In the genomic region with DNA sequence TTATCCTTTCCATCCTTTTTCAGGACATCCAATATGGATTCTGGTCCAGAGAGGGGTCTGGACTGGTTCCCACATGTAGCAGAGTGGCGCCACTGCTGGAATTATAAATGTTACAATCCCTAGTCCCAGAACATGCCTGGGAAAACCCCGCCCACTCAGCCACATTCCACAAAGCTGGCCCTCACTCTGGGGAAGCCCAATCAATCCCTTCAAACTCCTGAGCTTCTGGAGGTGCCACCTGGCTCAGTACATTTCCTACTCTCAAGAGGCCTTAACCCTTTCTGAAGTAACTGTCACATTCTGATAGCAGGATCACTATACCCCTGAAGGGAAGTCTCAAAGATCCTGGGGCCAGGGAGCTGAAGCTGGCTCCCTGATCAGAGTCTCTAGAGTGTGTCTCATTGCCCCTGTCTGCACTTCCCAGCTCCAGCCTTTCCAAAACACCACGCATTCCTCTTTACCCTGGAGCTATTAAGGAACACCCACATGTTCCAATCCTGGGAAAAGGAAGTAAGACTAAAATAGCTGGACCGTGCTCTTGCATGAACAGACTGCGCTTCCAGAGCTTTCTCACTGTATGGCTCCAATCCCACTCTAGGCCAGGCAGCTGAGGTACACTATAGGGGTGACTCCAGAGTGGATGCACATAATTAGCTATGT, we compare ENCODE assay signal across 10 mouse cellular contexts. TPM values are rescaled to one million over a fixed set of nuclear protein-coding genes. Genes with fewer than 3 reads are reported as not detected.
DNase-seq lines count a peak whose midpoint lies in the region; ATAC-seq and TF ChIP-seq lines count a peak whose summit lies in the region.
"Had no signal": no experiment of that assay in that cellular context is flagged by ENCODE, and none has a peak within 500 bp of the region (broad histone marks: within the 10 kb centered on the region; RNA-seq: fewer than 3 reads in every experiment).

No protein-coding gene starts in this region.

- ATAC-seq in neural tube, embryonic 13.5 days (ENCODE audit: low read depth) = no peak
- no peak for ATAC-seq in heart, embryonic 11.5 days (replicated peaks; ENCODE audit: insufficient number of reproducible peaks, low FRiP score, low TSS enrichment)
- no peak for ATAC-seq in forebrain, postnatal 0 days

- peaks cover 18% of the 10 kb centered on the region; the same call in 1 of the 2 replicates for H3K4me1 ChIP-seq in neural tube, embryonic 13.5 days (replicated peaks)
- peaks cover 15% of the 10 kb centered on the region; the same call in 1 of the 2 replicates for H3K4me1 ChIP-seq in heart, embryonic 11.5 days (ENCODE audit: control insufficient read depth, insufficient read depth, low read length)
- no peaks in the 10 kb centered on the region for H3K4me1 ChIP-seq in forebrain, postnatal 0 days (ENCODE audit: insufficient read depth)
- H3K4me1 ChIP-seq: megakaryocyte, embryonic 14.5 days had no signal

- H3K36me3 ChIP-seq in neural tube, embryonic 13.5 days = peaks cover 97% of the 10 kb centered on the region
- H3K36me3 ChIP-seq in heart, embryonic 11.5 days (ENCODE audit: control insufficient read depth, insufficient read depth, low read length) = peaks cover 43% of the 10 kb centered on the region
- H3K36me3 ChIP-seq in forebrain, postnatal 0 days (ENCODE audit: insufficient read depth) = peaks cover 84% of the 10 kb centered on the region

- DNase-seq in neural tube, embryonic 10.5 days (ENCODE audit: extremely low spot score, low spot score) = no peak
- peak; percentile 44 to 58 for DNase-seq in kidney, postnatal 36 days
- DNase-seq in telencephalon, adult 2 months (ENCODE audit: low read depth, low spot score) = peak; percentile 47
- DNase-seq in layer of hippocampus, adult 11-12 months (ENCODE audit: low spot score) = no peak
- no peak for DNase-seq in forebrain, postnatal 0 days
- DNase-seq in spleen, adult 12 weeks (ENCODE audit: low spot score) = no peak

- H3K4me2 ChIP-seq in neural tube, embryonic 13.5 days = no peak overlapping the region
- H3K4me2 ChIP-seq in heart, embryonic 11.5 days = no peak overlapping the region
- H3K4me2 ChIP-seq in forebrain, postnatal 0 days (ENCODE audit: low read depth) = no peak overlapping the region

- no peak overlapping the region for H3K9ac ChIP-seq in neural tube, embryonic 13.5 days
- H3K9ac ChIP-seq in heart, embryonic 11.5 days (ENCODE audit: low read depth, low read length) = no peak overlapping the region
- H3K9ac ChIP-seq in forebrain, postnatal 0 days = no peak overlapping the region

- H3K27ac ChIP-seq in neural tube, embryonic 13.5 days (replicated peaks) = peak overlapping the region; percentile 29; the same call in 1 of the 2 replicates
- peak overlapping the region; percentile 72 for H3K27ac ChIP-seq in heart, embryonic 11.5 days (ENCODE audit: low read depth, low read length)
- H3K27ac ChIP-seq in forebrain, postnatal 0 days (ENCODE audit: low read depth, low read length) = no peak overlapping the region

- WGBS in neural tube, embryonic 13.5 days = 85% methylated on average over 5 of the region's 5 CpGs
- 49% methylated on average over 5 of the region's 5 CpGs for WGBS in heart, embryonic 11.5 days (ENCODE audit: insufficient replicate concordance)
- 72% methylated on average over 5 of the region's 5 CpGs for WGBS in forebrain, postnatal 0 days

- H3K27me3 ChIP-seq in neural tube, embryonic 13.5 days = no peaks in the 10 kb centered on the region
- no peaks in the 10 kb centered on the region for H3K27me3 ChIP-seq in heart, embryonic 11.5 days (ENCODE audit: control insufficient read depth, insufficient read depth, low read length)
- H3K27me3 ChIP-seq in forebrain, postnatal 0 days (ENCODE audit: insufficient read depth, low read length) = no peaks in the 10 kb centered on the region
- H3K27me3 ChIP-seq: megakaryocyte, embryonic 14.5 days had no signal

- no peak overlapping the region for H3K4me3 ChIP-seq in neural tube, embryonic 13.5 days
- no peak overlapping the region for H3K4me3 ChIP-seq in heart, embryonic 11.5 days (ENCODE audit: low read depth, low read length)
- H3K4me3 ChIP-seq in forebrain, postnatal 0 days (ENCODE audit: low read depth, low read length) = no peak overlapping the region
- H3K4me3 ChIP-seq: erythroblast, embryonic 14.5 days; megakaryocyte, embryonic 14.5 days had no signal

- no peak for TF ChIP-seq CTCF in forebrain, postnatal 0 days (IDR thresholded peaks at IDR 0.05; ENCODE audit: low read depth)

- H3K9me3 ChIP-seq in neural tube, embryonic 13.5 days = no peaks in the 10 kb centered on the region
- H3K9me3 ChIP-seq in heart, embryonic 11.5 days (replicated peaks; ENCODE audit: control insufficient read depth, low read length) = no peaks in the 10 kb centered on the region
- no peaks in the 10 kb centered on the region for H3K9me3 ChIP-seq in forebrain, postnatal 0 days (ENCODE audit: low read length)
- H3K9me3 ChIP-seq: megakaryocyte, embryonic 14.5 days had no signal

RNA-seq across cellular contexts. Expression of a gene that starts 18.4 kb away (rescaled TPM):
- 0.20 TPM in 1 of 2 replicates, not detected in the other for polyA plus RNA-seq in neural tube, embryonic 13.5 days (2015; fragmentation: Nextera tagmentation; extraction: Ambion mirVana)
- not detected in 2 replicates for polyA plus RNA-seq in heart, embryonic 11.5 days (2014; fragmentation: Nextera tagmentation; extraction: Ambion mirVana)
- 0.29 TPM in 1 of 2 replicates, not detected in the other for total RNA-seq in forebrain, postnatal 0 days (2014; rRNA removed)
- polyA plus RNA-seq in forebrain, postnatal 0 days (2015; fragmentation: Nextera tagmentation; extraction: Ambion mirVana) = 0.08 and 0.11 TPM in 2 replicates
- polyA plus RNA-seq: erythroblast, embryonic 14.5 days had no signal

RNA-seq across cellular contexts. Expression of a gene that starts 41.1 kb away (rescaled TPM):
- 7.6 and 9.0 TPM in 2 replicates for polyA plus RNA-seq in neural tube, embryonic 13.5 days (2015; fragmentation: Nextera tagmentation; extraction: Ambion mirVana)
- 6.8 and 6.9 TPM in 2 replicates for polyA plus RNA-seq in heart, embryonic 11.5 days (2014; fragmentation: Nextera tagmentation; extraction: Ambion mirVana)
- 13.5 and 22.5 TPM in 2 replicates for total RNA-seq in forebrain, postnatal 0 days (2014; rRNA removed)
- 2.3 and 3.3 TPM in 2 replicates for polyA plus RNA-seq in forebrain, postnatal 0 days (2015; fragmentation: Nextera tagmentation; extraction: Ambion mirVana)
- polyA plus RNA-seq: erythroblast, embryonic 14.5 days had no signal

Comparison
In these comparisons a context has a peak if more than half of its experiments do, and no peak if none do; other contexts are left out.
1. DNase-seq: peak in kidney, postnatal 36 days (2 of 2) and telencephalon, adult 2 months (single experiment); none in neural tube, embryonic 10.5 days (single experiment), layer of hippocampus, adult 11-12 months (single experiment), forebrain, postnatal 0 days (single experiment) and spleen, adult 12 weeks (single experiment).